Mouse (Mus musculus) lung, embryonic 14.5 days (tissue): ENCODE measurements around the gene Gstt1. TPM values are rescaled to one million over a fixed set of nuclear protein-coding genes. Genes with fewer than 3 reads are reported as not detected.

ENCODE experiments used
- ATAC-seq: fragments of 200-750 bp; cut with Nextera tagmentation; 2 replicates; pipeline ENCODE4 v1.8.0; 2017; ENCODE audit warnings: mild to moderate bottlenecking, moderate TSS enrichment, moderate library complexity; ENCODE audit not compliant: insufficient read depth
- DNase-seq: peaks from one replicate; pipeline ENCODE4 v3.0.0-alpha.2; 2015
- H3K27ac ChIP-seq: fragments of 300-500 bp; sonication (generic); 2 replicates; pipeline ENCODE4 v1.5.1; 2014; ENCODE audit warnings: low read depth, mild to moderate bottlenecking, moderate library complexity
- H3K27me3 ChIP-seq: fragments of 300-500 bp; sonication (generic); 2 replicates; pipeline ENCODE4 v1.6.1; 2014; ENCODE audit warnings: low read length, control low read depth; ENCODE audit not compliant: insufficient read depth
- H3K36me3 ChIP-seq: fragments of 300-500 bp; sonication (generic); 2 replicates; pipeline ENCODE4 v1.6.1; 2014; ENCODE audit warnings: control low read depth; ENCODE audit not compliant: insufficient read depth
- H3K4me1 ChIP-seq: fragments of 300-500 bp; sonication (generic); 2 replicates; pipeline ENCODE4 v1.6.1; 2014; ENCODE audit warnings: antibody characterized with exemption, control low read depth; ENCODE audit not compliant: insufficient read depth
- H3K4me2 ChIP-seq: fragments of 300-500 bp; sonication (generic); 2 replicates; pipeline ENCODE4 v1.6.1; 2014; ENCODE audit warnings: mild to moderate bottlenecking
- H3K4me3 ChIP-seq: fragments of 300-500 bp; sonication (generic); 2 replicates; pipeline ENCODE4 v1.5.1; 2014; ENCODE audit warnings: low read depth, low read length
- H3K9ac ChIP-seq: fragments of 300-500 bp; sonication (generic); 2 replicates; pipeline ENCODE4 v1.6.1; 2014
- H3K9me3 ChIP-seq: fragments of 300-500 bp; sonication (generic); 2 replicates; pipeline ENCODE4 v1.6.1; 2016; ENCODE audit warnings: low read depth, low read length, control low read depth
- CTCF ChIP-seq: IDR thresholded peaks from 2 replicates; pipeline ENCODE4 v1.5.1; 2016; ENCODE audit warnings: antibody characterized with exemption, low read depth
- WGBS: fragments of 180-500 bp; shearing (Covaris S2); extraction: QIAGEN DNeasy Blood & Tissue Kit; methylation state at CpG from one replicate; pipeline ENCODE4 v1.1.7; 2014; 5-methylcytosine and 5-hydroxymethylcytosine counted together
- polyA plus RNA-seq: library from polyadenylated mRNA; unstranded; fragments of >200 nt; fragmentation: Nextera tagmentation; extraction: Ambion mirVana; gene quantifications from 2 replicates; pipeline ENCODE4 v1.2.1, GENCODE M21; 2014

Gene Gstt1
- polyA plus RNA-seq, 1 experiment from 2014 or later, result 24.8 TPM

DNA sequence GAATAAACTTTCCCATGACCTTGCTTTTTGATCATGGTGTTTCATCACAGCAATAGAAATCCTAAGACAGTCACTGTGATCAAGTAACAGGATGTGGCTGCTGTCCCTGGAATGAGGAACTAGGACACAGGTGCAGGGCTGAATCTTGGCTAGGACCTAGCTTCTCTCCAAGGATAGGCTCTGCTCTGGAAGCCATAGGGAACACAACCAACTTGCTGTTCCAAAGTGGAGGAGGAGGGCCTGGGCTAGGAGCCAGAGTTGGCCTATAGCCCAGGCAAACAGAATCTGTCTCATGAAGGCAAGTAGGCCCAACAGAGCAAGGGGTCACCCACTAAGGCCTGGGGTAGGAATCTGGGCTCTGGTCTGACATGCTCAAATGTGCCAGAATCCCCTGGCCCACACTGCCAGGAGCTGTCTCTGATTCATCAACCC, 30.1 kb upstream of the Gstt1 start:
- Histone ChIP-seq H3K27ac (no peak overlapping the region), H3K4me1 (peaks cover 7% of the 10 kb centered on the region), H3K27me3 (no peaks in the 10 kb centered on the region), H3K9me3 (no peaks in the 10 kb centered on the region), H3K4me3 (no peak overlapping the region), H3K4me2 (no peak overlapping the region), H3K9ac (no peak overlapping the region), H3K36me3 (no peaks in the 10 kb centered on the region)
- DNase-seq, result peak; percentile 72
- 0 out of 2 replicates have a peak, but pooled peaks have one; percentile 5 for ATAC-seq
- no peak for TF ChIP-seq CTCF

DNA sequence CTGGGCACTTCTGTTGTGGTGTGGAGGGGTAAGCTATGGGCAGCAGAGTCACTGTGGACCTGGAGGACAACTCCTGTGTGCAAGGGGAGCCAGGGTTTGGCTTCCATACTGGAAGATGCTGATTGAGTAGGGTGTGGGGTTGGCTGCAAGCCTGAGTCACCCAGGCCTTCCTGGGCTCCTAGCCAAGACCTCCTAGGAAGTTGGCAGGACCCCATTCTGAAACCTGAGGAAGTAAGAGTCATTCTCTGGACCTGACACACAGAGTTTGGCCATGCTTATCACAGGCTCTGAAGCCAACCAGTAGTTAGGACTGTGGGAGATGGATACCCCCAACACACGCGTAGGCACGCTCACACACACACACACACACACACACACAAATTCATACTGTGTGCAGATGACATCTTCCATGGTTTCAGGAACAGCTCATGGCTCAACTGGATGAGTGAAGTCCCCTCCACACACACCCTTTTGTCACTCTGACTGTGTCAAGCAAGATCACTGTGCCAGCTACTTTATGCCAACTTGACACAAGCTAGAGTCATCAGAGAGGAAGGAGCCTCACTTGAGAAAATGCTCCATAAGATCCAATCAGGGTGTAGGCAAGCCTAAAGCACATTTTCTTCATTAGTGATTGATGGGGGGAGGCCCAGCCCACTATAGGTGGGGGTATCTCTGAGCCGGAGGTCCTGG, 29.4 kb upstream of the Gstt1 start:
- no peak overlapping the region for H3K4me3 ChIP-seq
- no peak overlapping the region for H3K27ac ChIP-seq
- peaks cover 4% of the 10 kb centered on the region; the same call in 1 of the 2 replicates for H3K4me1 ChIP-seq
- DNase-seq (peak; percentile 85), ATAC-seq (peak; percentile 79; the same call in 1 of the 2 replicates)
- no peak for TF ChIP-seq CTCF
- no peak overlapping the region for H3K9ac ChIP-seq
- H3K4me2 ChIP-seq, result no peak overlapping the region
- no peaks in the 10 kb centered on the region for H3K36me3 ChIP-seq
- H3K9me3 ChIP-seq, result no peaks in the 10 kb centered on the region
- no peaks in the 10 kb centered on the region for H3K27me3 ChIP-seq
- WGBS, result 67% methylated on average over 4 of the region's 4 CpGs

DNA sequence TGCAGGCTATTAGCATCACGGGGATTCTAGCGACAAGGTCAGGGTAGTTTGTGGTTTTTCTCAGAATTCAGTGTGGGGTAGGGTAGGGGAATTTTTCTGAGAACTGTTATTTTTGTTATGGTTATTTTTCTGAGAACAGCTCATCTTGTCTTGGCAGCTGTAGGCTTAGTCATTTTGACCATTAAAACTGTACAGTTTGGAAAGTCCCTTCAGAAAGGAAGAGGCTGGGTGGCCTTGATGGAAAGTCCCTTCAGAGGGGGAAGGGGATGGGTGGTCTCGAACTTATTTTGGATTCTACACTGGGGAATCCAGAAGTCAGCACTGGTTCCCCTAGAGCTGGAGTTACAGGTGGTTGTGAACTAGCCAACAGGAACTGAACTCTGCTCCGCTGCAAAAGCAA, 26.1 kb upstream of the Gstt1 start:
- H3K4me1 ChIP-seq, result peaks cover 4% of the 10 kb centered on the region; the same call in 1 of the 2 replicates
- H3K4me3 ChIP-seq, result no peak overlapping the region
- WGBS, result 76% methylated on average over 4 of the region's 4 CpGs
- H3K36me3 ChIP-seq, result no peaks in the 10 kb centered on the region
- no peak overlapping the region for H3K27ac ChIP-seq
- H3K9me3 ChIP-seq, result no peaks in the 10 kb centered on the region
- TF ChIP-seq CTCF, result no peak
- no peak overlapping the region for H3K9ac ChIP-seq
- no peak for ATAC-seq
- DNase-seq, result no peak
- H3K27me3 ChIP-seq, result no peaks in the 10 kb centered on the region
- no peak overlapping the region for H3K4me2 ChIP-seq

DNA sequence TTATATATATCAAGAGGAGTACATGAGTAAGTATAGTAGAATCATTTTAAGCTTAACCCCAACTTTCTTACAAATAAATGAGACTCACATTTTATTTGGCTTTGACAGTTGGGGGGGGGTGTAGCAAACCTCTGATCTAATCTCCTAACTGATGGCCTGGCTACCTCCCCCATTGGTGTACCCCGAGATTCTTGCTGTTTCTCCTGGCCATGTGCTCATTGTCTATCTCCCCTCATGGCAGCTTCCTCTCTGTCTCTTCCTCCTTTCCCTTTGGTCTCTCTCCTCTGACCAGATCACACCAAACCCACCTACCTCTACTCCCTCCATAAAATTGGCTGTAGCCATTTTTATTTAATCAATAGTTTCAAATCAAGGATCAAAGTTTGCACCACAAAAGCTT, 25.4 kb upstream of the Gstt1 start:
- Histone ChIP-seq H3K27ac (no peak overlapping the region), H3K36me3 (no peaks in the 10 kb centered on the region), H3K27me3 (no peaks in the 10 kb centered on the region), H3K4me1 (peaks cover 4% of the 10 kb centered on the region; the same call in 1 of the 2 replicates), H3K4me2 (no peak overlapping the region), H3K9ac (no peak overlapping the region), H3K9me3 (no peaks in the 10 kb centered on the region), H3K4me3 (no peak overlapping the region)
- TF ChIP-seq CTCF, result no peak
- ATAC-seq (no peak), DNase-seq (no peak)
- WGBS, result 95% methylated on average over 1 of the region's 1 CpGs

DNA sequence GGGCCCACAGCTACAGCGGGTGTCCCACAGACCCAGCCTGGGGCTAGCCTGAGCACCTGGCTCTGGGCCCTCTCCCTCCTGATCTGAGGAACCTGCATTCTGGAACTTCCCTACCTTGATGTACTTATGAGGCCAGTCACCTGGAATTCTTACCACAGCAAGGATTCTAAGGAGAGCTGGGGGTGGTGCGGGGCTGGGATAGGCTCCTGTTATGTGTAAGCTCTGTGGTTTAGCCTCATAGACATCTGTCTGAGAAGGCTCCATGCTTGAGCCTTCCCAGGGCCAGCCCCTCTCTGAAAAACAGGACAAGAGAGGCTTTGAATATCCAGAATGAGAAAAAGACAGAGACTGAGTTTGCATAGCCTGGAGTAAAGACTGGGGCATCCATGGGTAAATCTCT, 24.1 kb upstream of the Gstt1 start, which contains the start of gene Gstt4:
Gene Gstt4 (minus strand): TSS at position 101 of the 400 bp plus-strand sequence.
- 83% methylated on average over 2 of the region's 2 CpGs for WGBS
- H3K9ac ChIP-seq, result no peak within 1 kb of the TSS
- H3K27me3 ChIP-seq, result no peaks in the 10 kb centered on the region
- H3K36me3 ChIP-seq, result no peaks in the 10 kb centered on the region
- no peak for DNase-seq
- H3K27ac ChIP-seq, result no peak within 1 kb of the TSS
- no peaks in the 10 kb centered on the region for H3K4me1 ChIP-seq
- no peaks in the 10 kb centered on the region for H3K9me3 ChIP-seq
- TF ChIP-seq CTCF, result no peak
- H3K4me3 ChIP-seq, result no peak within 1 kb of the TSS
- H3K4me2 ChIP-seq, result no peak within 1 kb of the TSS
- no peak for ATAC-seq

DNA sequence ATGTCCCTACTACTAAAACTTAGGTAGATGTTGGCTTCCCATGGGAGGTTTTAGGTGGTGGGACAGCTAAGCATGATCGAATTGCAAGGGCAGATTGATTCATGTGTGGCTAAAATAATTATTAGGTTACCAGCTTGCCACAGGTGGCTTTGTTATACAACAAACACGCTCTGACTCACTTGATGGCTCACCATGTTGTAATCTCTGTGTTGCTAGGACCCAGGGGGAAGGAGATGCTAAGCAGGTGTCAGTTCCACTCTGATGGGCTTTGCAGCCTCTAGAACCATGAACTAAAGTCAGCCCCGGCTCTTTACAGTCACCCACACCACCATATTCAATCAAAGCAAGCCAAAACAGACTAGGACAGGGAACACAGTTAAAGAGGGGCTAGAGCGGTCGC, 21.5 kb upstream of the Gstt1 start:
- TF ChIP-seq CTCF, result no peak
- Histone ChIP-seq H3K36me3 (no peaks in the 10 kb centered on the region), H3K27me3 (no peaks in the 10 kb centered on the region), H3K9me3 (no peaks in the 10 kb centered on the region), H3K4me2 (no peak overlapping the region), H3K4me3 (no peak overlapping the region), H3K27ac (no peak overlapping the region), H3K9ac (no peak overlapping the region), H3K4me1 (no peaks in the 10 kb centered on the region)
- WGBS, result 81% methylated on average over 5 of the region's 5 CpGs
- ATAC-seq, result no peak
- no peak for DNase-seq

DNA sequence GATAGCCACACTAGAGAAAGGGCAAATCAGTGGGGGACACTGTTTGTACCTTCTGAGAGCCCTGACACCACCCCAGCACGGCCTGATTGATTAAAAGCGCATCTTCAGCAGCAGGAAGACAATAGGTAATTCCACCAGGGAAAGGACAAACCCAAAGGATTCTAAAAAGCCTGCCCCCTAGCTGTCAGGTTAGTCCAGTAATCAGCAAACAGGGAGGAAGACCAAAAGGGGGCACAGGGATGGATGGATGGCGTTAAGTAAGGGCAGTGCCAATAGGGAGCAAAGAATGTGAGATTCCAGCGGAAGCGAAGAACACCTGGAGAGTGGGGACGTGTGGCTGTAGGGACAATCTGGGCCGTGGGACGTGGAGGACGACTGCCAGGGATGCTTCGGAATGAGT, 20.3 kb upstream of the Gstt1 start:
- no peaks in the 10 kb centered on the region for H3K4me1 ChIP-seq
- WGBS, result 56% methylated on average over 10 of the region's 10 CpGs
- H3K9ac ChIP-seq, result no peak overlapping the region
- no peaks in the 10 kb centered on the region for H3K27me3 ChIP-seq
- H3K9me3 ChIP-seq, result no peaks in the 10 kb centered on the region
- H3K4me3 ChIP-seq, result no peak overlapping the region
- TF ChIP-seq CTCF, result peak; percentile 18; the same call in 1 of the 2 replicates
- no peak overlapping the region for H3K27ac ChIP-seq
- no peaks in the 10 kb centered on the region for H3K36me3 ChIP-seq
- no peak for DNase-seq
- no peak overlapping the region for H3K4me2 ChIP-seq
- ATAC-seq, result no peak
